Mouse (Mus musculus) cerebellum, postnatal 10 days (tissue): ENCODE measurements at regions not wholly inside any gene's neighbourhood (a gene's known extent, or its start where the extent isn't known, plus 50 kb on each side); places are given as distances from the start of the nearest gene placed in this dataset.

ENCODE experiments used
- DNase-seq, 2 experiments: peaks; one replicate each; pipeline ENCODE4 v3.0.0; 2021; ENCODE audit warnings: mixed read lengths in 2 of 2

GRCm38 (mm10) chr12:48705963-48706362, 676.5 kb upstream of the Foxg1 start:
- no peak for DNase-seq

- DNase-seq, result peak; percentile 79 to 88
Measured at GRCm38 (mm10) chr12:48713646-48714045, 668.8 kb upstream of the Foxg1 start.

- DNase-seq, result peak in 1 of 2 experiments; percentile 5
Measured at GRCm38 (mm10) chr12:48729851-48730250, 652.6 kb upstream of the Foxg1 start.

GRCm38 (mm10) chr12:48758805-48759396, 623.6 kb upstream of the Foxg1 start:
- DNase-seq, result no peak
